In the genomic region with DNA sequence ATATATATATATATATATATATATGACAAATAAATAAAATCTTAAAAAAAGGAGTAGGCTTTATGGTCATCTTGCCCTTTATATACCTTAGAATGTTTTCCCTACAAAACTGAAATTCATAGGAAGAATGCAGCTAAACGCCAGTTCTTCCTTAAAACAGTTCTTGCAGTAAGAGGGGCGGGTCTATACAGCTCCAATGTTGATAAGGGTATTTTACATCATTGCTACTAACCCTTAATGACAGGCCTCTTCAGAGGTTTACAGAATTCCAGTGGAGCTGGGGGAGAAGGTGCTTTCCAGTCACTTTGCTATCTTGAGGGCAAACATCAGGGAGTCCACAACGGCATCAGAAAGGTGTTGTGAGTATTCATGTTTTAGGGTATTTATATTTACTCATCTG, we compare ENCODE assay signal across 23 mouse cellular contexts.
"Had no signal": no experiment of that assay in that cellular context is flagged by ENCODE, and none has a peak within 500 bp of the region (broad histone marks: within the 10 kb centered on the region; RNA-seq: fewer than 3 reads in every experiment).

No protein-coding gene starts in this region.

- H3K4me1 ChIP-seq: heart, embryonic 13.5 days; heart, embryonic 15.5 days; hindbrain, embryonic 13.5 days; hindbrain, embryonic 15.5 days; intestine, embryonic 15.5 days; limb, embryonic 10.5 days; limb, embryonic 12.5 days had no signal

- H3K9me3 ChIP-seq: heart, embryonic 15.5 days; hindbrain, embryonic 15.5 days; intestine, embryonic 15.5 days; limb, embryonic 10.5 days; limb, embryonic 12.5 days had no signal

- H3K27ac ChIP-seq: gastrocnemius, adult 2 months; heart, embryonic 13.5 days; heart, embryonic 15.5 days; hindbrain, embryonic 13.5 days; hindbrain, embryonic 15.5 days; hindbrain, postnatal 0 days; intestine, embryonic 15.5 days; layer of hippocampus, adult 2 months; left cerebral cortex, adult 2 months; limb, embryonic 10.5 days; limb, embryonic 12.5 days had no signal

- H3K27me3 ChIP-seq: heart, embryonic 13.5 days; heart, embryonic 15.5 days; hindbrain, embryonic 13.5 days; hindbrain, embryonic 15.5 days; intestine, embryonic 15.5 days; limb, embryonic 12.5 days had no signal

- DNase-seq: gastrocnemius, adult 2 months; gastrocnemius, postnatal 10 days; gastrocnemius, postnatal 25 days; heart, adult 18-20 months; heart, postnatal 14 days; heart, postnatal 36 days; kidney, adult 18-20 months; kidney, adult 8-10 months; kidney, postnatal 10 days; kidney, postnatal 25 days; kidney, postnatal 4 days had no signal

- ATAC-seq: hindbrain, postnatal 0 days; intestine, embryonic 15.5 days; intestine, postnatal 0 days had no signal

- H3K4me2 ChIP-seq: heart, embryonic 11.5 days; heart, embryonic 13.5 days; heart, embryonic 15.5 days; hindbrain, embryonic 13.5 days; hindbrain, embryonic 15.5 days; intestine, embryonic 15.5 days; limb, embryonic 12.5 days had no signal

- H3K36me3 ChIP-seq: heart, embryonic 15.5 days; intestine, embryonic 15.5 days; limb, embryonic 10.5 days had no signal

- H3K9ac ChIP-seq: heart, embryonic 13.5 days; heart, embryonic 15.5 days; hindbrain, embryonic 13.5 days; hindbrain, embryonic 15.5 days; intestine, embryonic 15.5 days; limb, embryonic 12.5 days had no signal

- H3K4me3 ChIP-seq: gastrocnemius, adult 2 months; heart, embryonic 13.5 days; heart, embryonic 15.5 days; hindbrain, embryonic 13.5 days; hindbrain, embryonic 15.5 days; intestine, embryonic 15.5 days; layer of hippocampus, adult 2 months; left cerebral cortex, adult 2 months; limb, embryonic 10.5 days; limb, embryonic 12.5 days had no signal
